Mouse (Mus musculus) lung, adult 2 months (tissue): ENCODE measurements at regions not wholly inside any gene's neighbourhood (a gene's known extent, or its start where the extent isn't known, plus 50 kb on each side); places are given as distances from the start of the nearest gene placed in this dataset.
A peak's percentile ranks its signal among the peaks of the same experiment; 100 is the strongest.

Source experiments
- DNase-seq: peaks from one replicate; pipeline ENCODE4 v3.0.0; 2022
- H3K4me1 ChIP-seq: fragments of 200-500 bp; 2 replicates; pipeline ENCODE4 v1.6.1; 2011; ENCODE audit warnings: low read length; ENCODE audit not compliant: control insufficient read depth, insufficient read depth
- H3K4me3 ChIP-seq: fragments of 200-500 bp; replicated peaks from 2 replicates; pipeline ENCODE3; 2011; ENCODE audit warnings: low read depth, mild to moderate bottlenecking, control low read depth, low read length; ENCODE audit errors: extremely low read depth
- CTCF ChIP-seq: fragments of 200-500 bp; IDR thresholded peaks from 2 replicates; pipeline ENCODE4 v1.5.1; 2011; ENCODE audit warnings: mild to moderate bottlenecking, low read length, control low read depth; ENCODE audit not compliant: insufficient read depth
- POLR2A ChIP-seq: fragments of 200-500 bp; IDR thresholded peaks from 2 replicates; pipeline ENCODE4 v1.6.1; 2011; ENCODE audit warnings: low read depth, mild to moderate bottlenecking, control low read depth, low read length, borderline replicate concordance; ENCODE audit errors: extremely low read depth
- WGBS: fragments of 180-500 bp; shearing (Covaris S2); methylation state at CpG from one replicate; pipeline ENCODE4 v1.1.7; 2018; 5-methylcytosine and 5-hydroxymethylcytosine counted together

GRCm38 (mm10) chr16:78427470-78428041, 50.6 kb upstream of the Btg3 start:
- peak overlapping the region; percentile 50 for H3K4me3 ChIP-seq
- DNase-seq = peak; percentile 20
- WGBS = 37% methylated on average over 16 of the region's 16 CpGs
- TF ChIP-seq CTCF (no peak), POLR2A (no peak)
- peaks cover 6% of the 10 kb centered on the region for H3K4me1 ChIP-seq
